Mouse (Mus musculus): ENCODE measurements around the gene Tnc.
A peak's percentile ranks its signal among the peaks of the same experiment; 100 is the strongest.

Tnc gene

GRCm38 (mm10) chr4:64046831-64047493 is at the start of gene Tnc:
TSS of gene Tnc (minus strand) at chr4:64047015.
- DNase-seq, result peak; percentile 46 to 57

- DNase-seq, result peak; percentile 38 to 56
These were observed 47.4 kb upstream of the Tnc start for GRCm38 (mm10) chr4:64094221-64094620.

- no peak for DNase-seq
These were observed 46.0 kb upstream of the Tnc start for GRCm38 (mm10) chr4:64092857-64093256.

- DNase-seq, result no peak
These were observed 42.6 kb upstream of the Tnc start for GRCm38 (mm10) chr4:64089378-64089777.

GRCm38 (mm10) chr4:64087675-64088074 is 40.9 kb upstream of the Tnc start:
- no peak for DNase-seq

- DNase-seq, result no peak
These were observed 39.3 kb upstream of the Tnc start for GRCm38 (mm10) chr4:64085993-64086567.

GRCm38 (mm10) chr4:64083858-64084257 is 37.0 kb upstream of the Tnc start:
- no peak for DNase-seq

- DNase-seq, result no peak
These were observed 31.3 kb upstream of the Tnc start for GRCm38 (mm10) chr4:64078029-64078619.

- DNase-seq, result peak in 1 of 2 experiments; percentile 8
These were observed 29.7 kb upstream of the Tnc start for GRCm38 (mm10) chr4:64076349-64077025.

- peak in 1 of 2 experiments; percentile 18 for DNase-seq
These were observed 27.9 kb upstream of the Tnc start for GRCm38 (mm10) chr4:64074725-64075124.

- DNase-seq, result no peak
These were observed 20.6 kb upstream of the Tnc start for GRCm38 (mm10) chr4:64067394-64067793.

GRCm38 (mm10) chr4:64065266-64065665 is 18.5 kb upstream of the Tnc start:
- DNase-seq, result peak; percentile 20 to 28

- DNase-seq, result no peak
These were observed 12.0 kb upstream of the Tnc start for GRCm38 (mm10) chr4:64058856-64059231.

GRCm38 (mm10) chr4:64058048-64058855 is 11.4 kb upstream of the Tnc start:
- DNase-seq, result no peak

GRCm38 (mm10) chr4:64048177-64048576 is 1.4 kb upstream of the Tnc start:
- DNase-seq, result no peak

- DNase-seq, result no peak
These were observed 2.9 kb downstream of the Tnc start for GRCm38 (mm10) chr4:64043893-64044292.

- DNase-seq, result peak; percentile 13 to 33
These were observed 3.4 kb downstream of the Tnc start for GRCm38 (mm10) chr4:64043371-64043770.

- no peak for DNase-seq
These were observed 7.7 kb downstream of the Tnc start for GRCm38 (mm10) chr4:64039091-64039490.

GRCm38 (mm10) chr4:64037513-64037912 is 9.3 kb downstream of the Tnc start:
- DNase-seq, result no peak

GRCm38 (mm10) chr4:64034724-64035123 is 12.1 kb downstream of the Tnc start:
- no peak for DNase-seq

GRCm38 (mm10) chr4:64033191-64033590 is 13.6 kb downstream of the Tnc start:
- peak; percentile 54 to 63 for DNase-seq

- DNase-seq, result no peak
These were observed 17.3 kb downstream of the Tnc start for GRCm38 (mm10) chr4:64029486-64029885.

GRCm38 (mm10) chr4:64025591-64025990 is 21.2 kb downstream of the Tnc start:
- no peak for DNase-seq
